Mouse (Mus musculus) E14TG2a.4 (cell line): ENCODE measurements at regions not wholly inside any gene's neighbourhood (a gene's known extent, or its start where the extent isn't known, plus 50 kb on each side); places are given as distances from the start of the nearest gene placed in this dataset.

Experiments used
- CTCF ChIP-seq: conservative IDR thresholded peaks from 2 replicates; pipeline ENCODE4 v1.5.1; 2014; ENCODE audit warnings: low read length
- NANOG ChIP-seq: IDR thresholded peaks from 2 replicates; pipeline ENCODE4 v1.6.1; 2014; ENCODE audit warnings: borderline replicate concordance, low read length, mixed read lengths

GRCm38 (mm10) chr17:52085834-52086233 lies 252.7 kb upstream of the Satb1 start:
- TF ChIP-seq CTCF (no peak), NANOG (no peak)
